Mouse (Mus musculus) erythroblast, embryonic 14.5 days (primary cell): Measurements from ENCODE around the gene 4930556J24Rik.

Experiments used
- GATA1 ChIP-seq: IDR thresholded peaks from 2 replicates; pipeline ENCODE4 v1.6.1; 2012; ENCODE audit warnings: low read length, inconsistent platforms, mixed read lengths
- TAL1 ChIP-seq: IDR thresholded peaks from 3 replicates; pipeline ENCODE4 v1.6.1; 2012; ENCODE audit warnings: low read length, inconsistent platforms, mixed read lengths

DNA sequence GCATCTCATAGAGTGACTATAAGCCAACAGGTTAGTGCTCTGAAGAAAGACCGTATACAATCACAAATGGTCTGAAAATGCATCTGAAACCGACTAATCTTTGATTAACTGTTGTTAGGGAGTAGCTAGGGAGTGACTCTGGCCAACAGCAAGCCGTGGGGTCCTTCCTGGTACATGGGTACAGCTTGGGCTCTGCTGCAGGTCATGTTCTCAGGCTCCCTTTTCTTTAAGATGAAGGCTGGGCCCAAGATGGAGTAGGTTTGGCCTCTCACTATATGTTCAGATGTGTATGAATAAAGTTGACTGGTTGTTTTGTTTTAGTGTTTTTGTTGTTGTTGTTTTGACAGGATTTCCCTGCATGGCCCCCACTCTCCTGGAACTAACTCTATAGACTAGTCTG lies 14.8 kb downstream of the 4930556J24Rik start:
- TF ChIP-seq GATA1 (no peak), TAL1 (no peak)
